Mouse (Mus musculus): ENCODE measurements around the gene Castor2. TPM values are rescaled to one million over a fixed set of nuclear protein-coding genes. Genes with fewer than 3 reads are reported as not detected.

Gene Castor2
- total RNA-seq, 4 experiments from 2014 or later = 62.4 to 89.4 (median 68.0) TPM

DNA sequence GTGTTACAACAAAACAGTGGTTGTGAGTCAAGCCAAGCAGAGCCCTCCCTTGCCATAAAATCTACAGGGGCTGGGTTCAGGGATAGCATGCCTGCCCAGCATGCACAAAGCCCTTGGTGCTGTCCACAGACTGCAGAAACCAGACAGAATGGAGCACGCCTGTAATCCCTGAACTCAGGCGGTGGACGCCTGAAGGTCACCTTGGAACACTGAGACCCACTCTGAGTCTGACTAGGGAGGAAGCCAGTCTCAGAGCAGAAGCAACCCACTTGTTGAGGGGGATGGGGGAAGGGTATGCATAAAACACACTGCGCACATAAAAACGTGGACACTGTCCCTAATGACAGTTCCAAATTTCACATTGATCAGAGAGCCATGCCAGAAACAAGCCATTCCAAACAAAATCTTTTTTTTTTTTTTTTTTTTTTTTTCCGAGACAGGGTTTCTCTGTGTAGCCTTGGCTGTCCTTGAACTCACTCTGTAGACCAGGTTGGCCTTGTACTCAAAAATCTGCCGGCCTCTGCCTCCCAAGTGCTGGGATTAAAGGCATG is 56.5 kb downstream of the Castor2 start:
- DNase-seq (ENCODE audit: low spot score in 2 of 2) = no peak

DNA sequence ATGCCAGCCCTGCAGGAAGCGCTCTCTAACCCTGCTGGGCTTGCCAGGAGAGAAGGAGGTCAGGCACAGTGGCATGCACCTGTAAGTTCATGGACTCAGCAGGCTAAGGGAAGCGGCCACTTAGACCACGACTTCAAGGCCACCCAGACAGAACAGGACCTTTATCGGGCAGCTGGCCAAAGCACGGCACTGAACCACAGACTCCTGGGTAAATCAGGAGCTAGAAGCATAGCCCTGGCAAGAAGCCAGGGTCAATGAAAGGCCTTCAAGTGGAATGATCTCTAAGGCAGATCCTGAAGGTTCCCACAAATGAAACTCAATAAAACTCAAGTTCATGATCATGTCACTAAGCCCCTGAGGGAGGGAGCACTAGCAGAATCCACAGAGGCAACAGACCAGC is 65.2 kb downstream of the Castor2 start:
- DNase-seq (ENCODE audit: low spot score in 2 of 2) = no peak

DNA sequence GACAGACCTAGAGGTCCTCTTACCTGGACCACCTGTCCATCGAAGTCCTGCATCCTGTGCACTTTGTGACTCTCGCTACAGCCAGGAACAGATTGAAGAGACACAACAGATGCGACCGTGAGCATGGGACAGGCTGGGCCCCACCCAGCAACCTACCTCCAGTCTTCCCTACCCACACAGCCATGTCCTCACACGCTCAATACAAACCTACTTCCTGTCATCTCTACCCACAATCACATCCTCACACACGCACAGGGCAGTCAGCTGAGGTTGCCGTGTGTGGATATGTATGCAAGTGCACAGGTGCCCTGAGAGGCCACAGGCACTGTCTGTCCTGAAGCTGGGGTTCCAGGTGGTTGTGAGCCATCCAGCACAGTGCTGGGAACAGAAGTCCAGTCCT is 67.1 kb downstream of the Castor2 start:
- no peak for DNase-seq (ENCODE audit: low spot score in 2 of 2)

GRCm38 (mm10) chr5:134168033-134168432 is 68.5 kb downstream of the Castor2 start:
- no peak for DNase-seq (ENCODE audit: low spot score in 2 of 2)

GRCm38 (mm10) chr5:134169231-134169630 is 69.7 kb downstream of the Castor2 start:
- DNase-seq (ENCODE audit: low spot score in 2 of 2) = no peak

GRCm38 (mm10) chr5:134170167-134170566 is 70.7 kb downstream of the Castor2 start:
- DNase-seq (ENCODE audit: low spot score in 2 of 2) = no peak

DNA sequence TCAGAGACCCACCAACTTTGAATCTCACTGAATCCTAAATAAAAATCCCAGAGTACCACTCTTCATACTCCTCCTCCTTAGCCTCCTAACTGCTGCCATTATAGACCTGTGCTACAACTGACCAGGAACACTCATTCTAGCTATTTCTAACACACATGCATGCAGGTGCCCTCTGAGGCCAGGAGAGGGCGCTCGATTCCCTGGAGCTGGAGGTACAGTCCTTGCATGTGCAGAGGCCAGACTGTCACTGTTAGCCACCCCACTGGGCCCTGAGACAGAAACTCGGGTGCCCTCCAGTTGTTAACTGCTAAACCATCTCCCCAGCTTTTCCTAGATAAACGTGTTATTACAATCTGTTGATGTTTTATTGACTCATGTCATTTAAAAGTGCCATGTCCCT is 73.7 kb downstream of the Castor2 start:
- DNase-seq (ENCODE audit: low spot score in 2 of 2) = no peak

GRCm38 (mm10) chr5:134175696-134176095 is 76.2 kb downstream of the Castor2 start:
- no peak for DNase-seq (ENCODE audit: low spot score in 2 of 2)

DNA sequence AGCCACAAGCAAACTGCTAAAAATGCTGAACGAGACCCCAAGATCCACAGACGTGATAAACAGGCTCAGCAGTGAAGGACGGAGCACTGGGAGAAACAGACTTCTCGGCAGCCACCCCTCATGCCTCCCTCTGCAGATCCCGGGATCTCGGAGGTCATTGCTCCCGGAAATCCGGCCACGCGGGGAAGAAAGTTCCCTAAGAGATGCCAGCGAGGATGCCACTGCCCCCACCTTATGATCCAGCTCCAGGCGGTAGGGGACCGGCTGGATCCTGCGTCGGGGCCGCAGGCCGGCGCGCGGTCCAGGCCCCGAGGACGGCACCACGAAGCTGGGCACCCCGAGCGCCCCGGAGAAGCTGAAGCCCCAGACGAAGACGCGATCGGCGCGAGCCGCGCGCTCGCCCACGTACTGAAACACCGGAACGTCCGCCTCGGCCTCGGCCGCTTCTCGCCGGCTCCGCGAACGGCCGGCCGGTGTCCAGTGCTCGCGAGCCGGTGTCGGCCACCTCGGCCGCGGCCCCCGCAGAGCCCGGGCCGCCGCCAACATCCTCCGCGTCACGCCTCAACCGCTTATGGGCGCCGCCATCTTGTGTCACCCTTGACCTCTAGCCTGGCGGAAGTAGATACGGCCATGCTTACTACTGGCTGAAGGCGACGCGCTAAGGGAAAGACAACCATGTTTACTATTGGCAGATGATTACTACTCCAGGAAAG is 76.8 kb downstream of the Castor2 start, which contains the start of gene Rcc1l:
Gene Rcc1l (minus strand): TSS at position 606 of the 713 bp plus-strand sequence.
- peak; percentile 66 to 83 for DNase-seq (ENCODE audit: low spot score in 2 of 2)

DNA sequence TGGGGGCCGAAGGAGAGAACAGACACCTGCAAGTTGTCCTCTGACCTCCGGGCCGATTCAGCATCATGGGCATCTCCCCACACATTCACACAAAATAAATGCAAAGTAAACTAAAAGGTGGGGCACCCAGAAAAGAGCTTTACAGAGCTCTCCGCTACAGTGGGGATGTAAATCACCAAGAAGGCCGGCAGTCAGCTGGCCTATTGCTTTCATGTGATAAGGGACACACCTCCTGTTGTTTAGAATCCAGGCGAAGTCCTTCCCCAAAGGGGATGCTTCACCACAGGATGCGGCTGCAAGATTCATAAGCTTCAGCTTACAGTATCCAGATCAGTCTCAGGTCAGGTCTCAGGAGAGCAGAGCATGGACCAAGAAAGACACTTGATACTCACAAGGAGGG is 79.0 kb downstream of the Castor2 start:
- no peak for DNase-seq (ENCODE audit: low spot score in 2 of 2)

DNA sequence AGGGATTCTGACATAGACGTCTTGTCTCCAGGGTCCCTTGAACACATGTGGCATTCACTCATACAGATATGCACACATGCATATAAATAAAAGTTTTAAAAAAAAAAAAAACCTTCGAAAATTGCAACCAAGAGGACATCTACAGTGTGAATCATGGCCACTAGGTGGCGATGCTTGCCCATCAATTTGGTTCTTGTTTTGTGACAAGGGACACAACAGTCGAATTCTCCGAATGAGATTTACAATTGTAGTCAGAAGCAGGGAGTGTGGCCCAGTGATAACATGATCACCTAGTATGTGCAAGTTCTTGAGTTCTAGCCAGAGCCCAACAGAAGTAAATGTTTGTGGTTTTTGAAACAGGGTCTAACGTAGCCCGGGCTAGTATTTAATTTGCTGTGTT is 80.4 kb downstream of the Castor2 start:
- peak; percentile 52 to 69 for DNase-seq (ENCODE audit: low spot score in 2 of 2)

DNA sequence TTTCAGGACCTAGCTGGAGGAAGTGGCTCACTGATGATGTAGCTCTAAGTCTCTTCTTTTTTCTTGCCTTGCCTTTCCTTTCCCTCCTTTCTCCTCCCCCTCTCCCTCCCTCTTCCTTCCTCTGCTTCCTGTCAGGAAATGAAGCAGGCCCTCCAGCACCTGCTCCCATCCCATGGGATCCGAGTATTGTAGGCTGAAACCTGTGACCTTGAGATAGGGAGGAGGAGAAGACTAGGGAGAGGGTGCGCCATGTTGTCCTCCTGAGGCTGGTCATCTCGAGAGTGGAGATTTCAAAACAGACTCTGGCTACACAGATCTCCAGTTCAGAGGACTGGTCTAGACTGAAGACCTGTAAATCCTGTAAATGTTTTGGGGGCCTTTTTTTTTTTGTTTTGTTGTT is 82.7 kb downstream of the Castor2 start:
- no peak for DNase-seq (ENCODE audit: low spot score in 2 of 2)

- DNase-seq (ENCODE audit: low spot score in 2 of 2) = no peak
Measured at GRCm38 (mm10) chr5:134182735-134183134, 83.2 kb downstream of the Castor2 start.

- no peak for DNase-seq (ENCODE audit: low spot score in 2 of 2)
Measured at GRCm38 (mm10) chr5:134183162-134183561, 83.7 kb downstream of the Castor2 start.

DNA sequence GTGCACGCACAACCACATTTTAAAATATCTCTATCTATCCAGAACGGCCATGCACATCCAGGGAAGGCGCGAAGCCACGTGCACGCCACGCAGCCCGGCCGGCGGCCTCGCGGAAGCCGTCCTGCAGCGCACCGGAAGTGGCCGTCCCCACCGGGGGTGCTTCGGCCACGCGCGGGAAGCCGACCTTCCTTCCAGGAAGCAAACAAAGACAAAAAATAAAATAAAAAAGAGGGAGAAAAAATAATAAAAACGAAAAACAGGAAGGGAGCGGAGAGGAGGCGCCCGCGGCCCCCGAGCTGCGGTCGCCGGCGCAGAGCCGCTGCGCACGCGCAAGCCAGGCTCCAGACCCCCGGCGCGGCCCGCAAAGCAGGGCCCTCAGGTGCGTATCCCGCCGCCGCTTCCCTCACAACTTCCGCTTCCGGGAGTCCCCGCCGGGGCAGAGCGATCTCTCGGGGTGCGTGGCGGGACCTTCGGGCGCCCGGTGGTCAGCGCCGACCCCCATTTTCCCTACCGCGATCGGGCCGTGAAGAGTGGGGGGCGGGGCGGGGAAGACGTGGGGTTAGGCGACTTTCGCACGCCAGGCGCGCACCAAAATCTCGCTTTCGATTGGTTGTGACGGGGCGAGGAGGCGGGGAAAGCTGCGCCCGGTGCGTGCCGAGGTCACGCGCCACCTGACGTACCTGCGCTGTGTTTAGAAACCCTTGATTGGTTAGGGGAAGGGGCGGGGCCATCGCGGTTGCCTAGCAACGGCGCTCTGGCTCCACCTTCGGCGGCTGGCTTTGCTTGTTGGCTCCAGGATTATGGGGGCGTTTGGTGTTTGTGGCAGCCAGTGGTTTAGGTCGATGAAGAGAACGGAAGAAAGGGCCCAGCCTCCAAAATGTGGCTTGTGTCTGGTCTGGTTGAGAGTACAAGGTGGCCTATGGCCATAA is 84.6 kb downstream of the Castor2 start, which contains the start of gene Gtf2ird2:
Gene Gtf2ird2 (plus strand): TSS at position 140 of the 929 bp plus-strand sequence.
- peak; percentile 97 to 99 for DNase-seq (ENCODE audit: low spot score in 2 of 2)

DNA sequence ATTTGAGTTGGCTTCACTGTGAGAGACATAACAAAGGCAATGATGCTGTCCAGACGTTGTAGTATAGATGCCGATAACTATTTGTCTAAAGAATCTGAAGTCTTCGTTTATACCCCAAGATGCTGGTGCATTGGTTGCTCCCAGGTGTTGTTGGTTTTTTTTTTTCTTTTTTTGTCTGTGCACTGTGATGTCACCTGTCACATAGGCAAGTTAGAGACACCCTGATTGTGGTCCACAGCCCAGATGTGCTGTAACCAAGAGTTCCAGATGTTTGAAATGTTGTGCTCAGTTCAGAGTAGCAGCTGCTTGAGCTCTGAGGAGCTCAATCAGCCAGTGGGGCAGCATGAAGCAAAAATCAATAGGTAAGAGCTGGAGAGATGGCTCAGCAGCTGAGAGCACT is 86.5 kb downstream of the Castor2 start:
- no peak for DNase-seq (ENCODE audit: low spot score in 2 of 2)

DNA sequence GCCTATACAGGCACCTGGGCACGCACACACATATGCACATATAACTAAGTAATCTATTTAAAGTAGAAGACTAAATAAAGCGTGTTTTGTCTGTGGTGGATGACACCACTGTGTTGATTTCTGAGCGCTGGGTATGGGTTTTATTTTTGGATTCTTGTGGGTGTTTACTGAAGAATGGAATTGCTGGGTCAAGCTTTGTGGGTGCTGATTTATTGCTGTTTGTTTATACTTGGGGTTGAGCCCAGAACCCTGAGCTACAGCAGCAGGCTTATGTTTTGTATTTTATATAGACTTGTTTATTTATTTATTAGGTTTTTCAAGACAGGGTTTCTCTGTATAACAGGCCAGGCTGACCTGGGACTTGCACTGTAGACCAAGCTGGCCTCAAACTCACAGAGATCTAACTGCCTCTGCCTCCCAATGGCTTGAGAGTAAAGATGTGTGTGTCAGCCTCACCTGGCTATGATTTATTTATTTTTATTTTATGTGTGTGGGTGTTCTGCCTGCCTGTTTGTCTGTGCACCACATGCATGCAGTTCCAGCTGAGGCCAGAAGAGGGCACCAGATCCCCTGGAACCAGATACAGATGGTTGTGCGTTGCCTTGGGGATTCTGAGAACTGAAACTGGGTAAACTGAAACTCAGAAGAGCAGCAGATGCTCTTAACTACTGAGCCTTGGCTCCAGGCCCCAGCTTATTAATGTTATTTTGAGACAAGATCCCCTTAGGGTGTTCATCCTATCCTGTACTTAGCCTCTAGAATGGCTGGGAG is 87.6 kb downstream of the Castor2 start:
- DNase-seq (ENCODE audit: low spot score in 2 of 2) = peak in 1 of 2 experiments; percentile 26

DNA sequence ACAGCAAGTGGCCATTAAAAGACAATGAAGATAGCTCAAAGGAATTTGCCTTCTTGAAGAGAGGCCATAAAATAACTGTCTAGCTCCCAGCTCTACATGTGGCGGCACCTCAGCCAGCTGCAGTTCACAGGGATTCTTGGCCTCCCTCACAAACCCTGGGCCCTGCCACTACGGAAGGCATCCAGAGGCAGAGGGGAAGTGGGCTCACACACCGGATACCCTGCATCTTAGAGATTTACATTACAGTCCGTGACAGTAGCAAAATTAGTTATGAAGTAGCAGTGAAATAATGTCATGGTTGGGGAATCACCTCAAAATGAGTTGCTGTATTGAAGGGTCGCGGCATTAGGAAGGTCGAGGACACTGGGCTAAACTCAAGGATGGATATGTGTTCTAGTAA is 89.1 kb downstream of the Castor2 start:
- no peak for DNase-seq (ENCODE audit: low spot score in 2 of 2)

GRCm38 (mm10) chr5:134193664-134194063 is 94.2 kb downstream of the Castor2 start:
- DNase-seq (ENCODE audit: low spot score in 2 of 2) = no peak

All from left cerebral cortex, adult 8-10 months (tissue).